Mouse (Mus musculus): Measurements from ENCODE around the gene Il6st. TPM values are rescaled to one million over a fixed set of nuclear protein-coding genes. Genes with fewer than 3 reads are reported as not detected.

Gene Il6st
- polyA plus RNA-seq, 1 experiment from 2014 or later: 15.1 TPM

DNA sequence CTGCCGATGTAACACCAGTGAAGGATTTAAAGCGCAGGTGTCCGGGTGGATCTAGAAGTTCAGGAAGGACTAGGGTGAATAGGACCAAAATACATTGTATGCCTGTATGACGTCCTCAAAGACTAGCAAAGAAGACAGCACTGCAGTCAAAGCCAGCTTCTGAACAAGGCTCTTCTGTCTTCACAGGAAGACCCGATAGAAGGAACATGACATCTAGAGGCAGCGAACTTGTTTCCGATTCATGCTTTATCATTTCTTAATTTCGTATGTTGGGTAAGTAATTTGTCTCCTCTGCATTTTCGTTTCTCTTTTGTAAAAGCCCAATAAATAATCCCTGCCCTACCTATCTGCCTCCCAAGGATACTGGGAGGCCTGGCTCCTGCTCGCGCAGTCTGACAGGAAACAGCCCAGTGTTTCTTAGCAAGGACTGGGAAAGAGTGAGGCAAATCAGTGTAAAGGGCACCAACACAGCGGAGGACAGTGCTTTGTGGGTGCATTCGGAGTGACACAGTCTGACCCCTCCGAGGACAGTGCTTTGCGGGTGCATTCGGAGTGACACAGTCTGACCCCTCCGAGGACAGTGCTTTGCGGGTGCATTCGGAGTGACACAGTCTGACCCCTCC lies 8.6 kb downstream of the Il6st start:
- Histone ChIP-seq H3K4me2 (replicated peaks) (no peak overlapping the region), H3K4me1 (no peaks in the 10 kb centered on the region), H3K9ac (replicated peaks) (no peak overlapping the region), H3K27ac (replicated peaks) (no peak overlapping the region), H3K27me3 (no peaks in the 10 kb centered on the region), H3K9me3 (no peaks in the 10 kb centered on the region), H3K4me3 (no peak overlapping the region), H3K36me3 (peaks cover 8% of the 10 kb centered on the region; the same call in 1 of the 2 replicates)
- WGBS: 90% methylated on average over 19 of the region's 19 CpGs
- ATAC-seq (replicated peaks): no peak

DNA sequence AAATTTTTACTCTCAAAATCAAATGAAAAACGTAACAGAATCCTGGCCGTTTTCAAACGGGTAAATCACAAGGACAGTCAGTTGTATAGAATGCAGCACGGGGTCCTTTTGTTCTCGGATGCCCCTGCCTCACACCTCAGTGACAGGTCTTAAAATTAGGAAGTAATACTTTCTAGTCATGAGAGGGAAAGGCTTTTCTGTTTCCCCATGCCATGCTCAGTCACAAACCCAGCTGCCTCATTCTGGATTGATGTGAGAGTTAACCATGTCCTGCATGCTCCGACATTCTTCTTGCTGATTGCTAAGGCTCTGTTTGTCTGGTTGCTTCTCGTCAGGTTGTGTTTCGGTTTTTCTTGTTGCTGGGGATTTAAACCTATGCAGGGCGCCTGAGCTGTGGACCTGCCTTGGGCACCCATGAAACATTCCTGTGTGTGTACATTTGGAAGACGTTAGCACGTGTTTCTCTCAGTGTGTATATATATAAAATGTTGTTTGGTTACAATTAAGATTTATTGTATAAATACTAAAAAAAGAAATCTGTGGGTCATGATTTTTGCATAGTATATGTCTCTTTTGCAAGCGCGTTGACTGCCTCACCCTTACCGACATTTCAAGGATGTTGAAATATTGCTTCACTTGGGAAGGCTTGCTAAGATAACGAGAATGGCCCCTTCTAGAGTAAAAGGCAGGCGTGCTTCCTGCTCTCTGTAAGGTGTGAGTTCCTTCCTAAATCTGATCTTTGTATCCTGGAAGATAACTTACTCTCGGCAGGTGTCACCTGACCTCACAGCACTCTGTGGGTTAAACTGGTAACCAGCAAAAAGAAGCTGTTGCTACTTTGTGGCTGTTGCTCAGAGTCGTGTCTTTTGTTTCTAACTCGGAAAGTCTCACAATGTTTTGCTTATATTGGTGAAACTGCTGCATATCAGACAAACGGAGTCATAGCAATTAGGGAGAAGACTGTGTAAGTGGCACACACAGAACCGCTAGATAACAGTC lies 10.2 kb downstream of the Il6st start:
- Histone ChIP-seq H3K4me1 (no peaks in the 10 kb centered on the region), H3K9ac (replicated peaks) (no peak overlapping the region), H3K9me3 (no peaks in the 10 kb centered on the region), H3K36me3 (peaks cover 8% of the 10 kb centered on the region; the same call in 1 of the 2 replicates), H3K27me3 (no peaks in the 10 kb centered on the region), H3K27ac (replicated peaks) (no peak overlapping the region), H3K4me2 (replicated peaks) (no peak overlapping the region), H3K4me3 (no peak overlapping the region)
- WGBS: 79% methylated on average over 21 of the region's 21 CpGs
- ATAC-seq (replicated peaks): no peak

DNA sequence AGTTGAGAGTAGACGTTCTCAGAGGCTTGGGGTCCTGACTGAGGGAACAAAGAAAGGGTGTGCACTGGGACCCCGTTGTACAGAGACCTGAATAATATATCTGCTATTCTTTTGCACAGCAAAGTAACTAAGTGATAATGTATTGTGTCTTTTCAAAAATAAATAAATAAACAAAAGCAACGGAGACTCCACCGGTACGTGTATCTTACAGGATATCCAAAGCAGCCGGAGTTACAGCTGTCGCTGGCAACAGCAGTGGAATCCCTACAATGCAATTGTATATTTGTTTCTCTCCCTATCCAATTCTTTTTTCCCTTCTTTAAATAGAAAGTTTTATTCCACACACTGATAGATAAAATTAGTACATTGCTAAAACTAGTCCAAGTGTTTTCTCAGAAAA lies 15.2 kb downstream of the Il6st start:
- no peak overlapping the region for H3K9ac ChIP-seq (replicated peaks)
- no peak for ATAC-seq (replicated peaks)

DNA sequence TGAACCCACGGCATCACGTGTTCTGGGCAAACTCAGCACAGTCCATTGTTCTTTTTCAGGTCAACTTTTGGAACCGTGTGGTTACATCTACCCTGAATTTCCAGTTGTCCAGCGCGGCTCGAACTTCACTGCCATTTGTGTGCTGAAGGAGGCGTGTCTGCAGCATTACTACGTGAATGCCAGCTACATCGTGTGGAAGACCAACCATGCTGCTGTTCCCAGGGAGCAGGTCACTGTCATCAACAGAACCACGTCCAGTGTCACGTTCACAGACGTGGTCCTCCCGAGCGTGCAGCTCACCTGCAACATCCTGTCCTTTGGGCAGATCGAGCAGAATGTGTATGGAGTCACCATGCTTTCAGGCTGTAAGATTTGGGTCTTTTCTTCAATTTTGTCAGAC lies 16.1 kb downstream of the Il6st start:
- H3K27me3 ChIP-seq: no peaks in the 10 kb centered on the region
- no peak for ATAC-seq (replicated peaks)
- H3K4me1 ChIP-seq: no peaks in the 10 kb centered on the region
- no peak overlapping the region for H3K27ac ChIP-seq (replicated peaks)
- H3K36me3 ChIP-seq: peaks cover 19% of the 10 kb centered on the region; the same call in 1 of the 2 replicates
- no peak overlapping the region for H3K9ac ChIP-seq (replicated peaks)
- WGBS: 91% methylated on average over 15 of the region's 15 CpGs
- no peak overlapping the region for H3K4me2 ChIP-seq (replicated peaks)
- no peak overlapping the region for H3K4me3 ChIP-seq
- H3K9me3 ChIP-seq: no peaks in the 10 kb centered on the region

More for the DNA sequence above, 15.2 kb downstream of the Il6st start:
- no peak overlapping the region for H3K4me3 ChIP-seq
- H3K4me2 ChIP-seq (replicated peaks): no peak overlapping the region
- H3K27ac ChIP-seq (replicated peaks): no peak overlapping the region
- no peaks in the 10 kb centered on the region for H3K9me3 ChIP-seq
- no peaks in the 10 kb centered on the region for H3K27me3 ChIP-seq
- H3K4me1 ChIP-seq: no peaks in the 10 kb centered on the region
- H3K36me3 ChIP-seq: peaks cover 19% of the 10 kb centered on the region; the same call in 1 of the 2 replicates
- WGBS: 87% methylated on average over 7 of the region's 7 CpGs

DNA sequence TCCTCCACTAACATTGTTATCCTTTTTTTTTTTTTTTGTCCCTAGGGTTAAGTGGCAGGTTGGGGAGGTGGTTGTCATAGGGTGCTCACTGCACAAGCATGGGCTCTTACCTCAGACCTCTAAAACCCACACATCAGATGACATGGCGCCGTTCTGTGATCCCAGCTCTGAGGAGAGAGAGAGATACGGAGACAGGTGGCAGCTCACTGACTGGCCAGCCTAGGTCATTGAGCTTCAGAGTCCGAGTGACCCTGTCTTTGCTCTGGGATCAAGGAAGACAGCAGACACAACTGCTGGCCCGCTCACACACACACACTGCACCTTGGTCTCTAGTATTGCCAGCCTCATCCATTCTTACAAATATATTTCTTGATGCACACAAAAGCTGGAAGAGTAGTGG lies 18.7 kb downstream of the Il6st start:
- Histone ChIP-seq H3K4me2 (replicated peaks) (no peak overlapping the region), H3K9me3 (no peaks in the 10 kb centered on the region), H3K4me1 (no peaks in the 10 kb centered on the region), H3K4me3 (no peak overlapping the region), H3K9ac (replicated peaks) (no peak overlapping the region), H3K36me3 (peaks cover 22% of the 10 kb centered on the region; the same call in 1 of the 2 replicates), H3K27me3 (no peaks in the 10 kb centered on the region), H3K27ac (replicated peaks) (no peak overlapping the region)
- WGBS: 92% methylated on average over 5 of the region's 5 CpGs
- no peak for ATAC-seq (replicated peaks)

DNA sequence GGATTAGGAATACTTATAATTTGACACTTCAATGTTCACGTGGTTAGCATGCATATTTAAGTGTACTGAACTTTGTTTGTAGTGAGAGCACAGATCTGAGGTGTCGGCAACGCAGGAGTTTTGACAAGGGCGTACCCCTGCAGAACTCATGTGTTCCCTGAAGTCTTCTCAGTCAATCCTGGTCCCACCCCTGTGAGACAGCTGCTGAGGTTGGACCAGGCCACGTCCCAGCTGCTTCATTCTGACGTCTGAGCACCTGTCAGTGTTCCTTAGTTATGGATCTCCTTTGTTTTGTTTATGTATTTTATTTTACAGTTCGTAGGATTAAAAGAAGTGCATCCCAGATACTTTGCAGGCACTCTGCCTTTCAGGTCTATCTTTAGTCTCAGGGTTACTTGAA lies 19.1 kb downstream of the Il6st start:
- H3K4me3 ChIP-seq: no peak overlapping the region
- no peaks in the 10 kb centered on the region for H3K9me3 ChIP-seq
- no peak overlapping the region for H3K27ac ChIP-seq (replicated peaks)
- H3K4me1 ChIP-seq: no peaks in the 10 kb centered on the region
- H3K4me2 ChIP-seq (replicated peaks): no peak overlapping the region
- no peak for ATAC-seq (replicated peaks)
- peaks cover 22% of the 10 kb centered on the region; the same call in 1 of the 2 replicates for H3K36me3 ChIP-seq
- 87% methylated on average over 7 of the region's 7 CpGs for WGBS
- H3K27me3 ChIP-seq: no peaks in the 10 kb centered on the region
- H3K9ac ChIP-seq (replicated peaks): no peak overlapping the region

DNA sequence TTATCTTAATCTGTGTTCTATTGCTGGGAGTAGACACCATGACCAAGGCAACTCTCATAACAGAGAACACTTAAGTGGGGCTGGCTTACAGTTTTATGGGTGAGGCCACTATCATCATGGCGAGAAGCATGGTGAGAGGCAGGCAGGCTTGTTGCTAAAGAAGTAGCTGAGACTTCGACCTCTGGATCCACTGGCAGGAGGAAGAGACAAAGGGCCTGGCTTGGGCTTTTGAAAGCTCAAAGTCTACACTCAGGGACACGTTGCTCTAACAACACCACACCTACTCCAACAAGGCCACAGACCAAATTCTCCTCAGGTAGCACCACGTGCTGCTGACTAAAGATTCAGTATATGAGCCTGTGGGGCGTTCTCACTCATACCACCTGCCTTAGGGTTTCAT lies 22.4 kb downstream of the Il6st start:
- H3K4me2 ChIP-seq (replicated peaks): no peak overlapping the region
- no peak overlapping the region for H3K9ac ChIP-seq (replicated peaks)
- 96% methylated on average over 5 of the region's 5 CpGs for WGBS
- no peaks in the 10 kb centered on the region for H3K27me3 ChIP-seq
- H3K27ac ChIP-seq (replicated peaks): no peak overlapping the region
- H3K36me3 ChIP-seq: peaks cover 18% of the 10 kb centered on the region; the same call in 1 of the 2 replicates
- no peak for ATAC-seq (replicated peaks)
- no peak overlapping the region for H3K4me3 ChIP-seq
- H3K9me3 ChIP-seq: no peaks in the 10 kb centered on the region
- H3K4me1 ChIP-seq: no peaks in the 10 kb centered on the region

DNA sequence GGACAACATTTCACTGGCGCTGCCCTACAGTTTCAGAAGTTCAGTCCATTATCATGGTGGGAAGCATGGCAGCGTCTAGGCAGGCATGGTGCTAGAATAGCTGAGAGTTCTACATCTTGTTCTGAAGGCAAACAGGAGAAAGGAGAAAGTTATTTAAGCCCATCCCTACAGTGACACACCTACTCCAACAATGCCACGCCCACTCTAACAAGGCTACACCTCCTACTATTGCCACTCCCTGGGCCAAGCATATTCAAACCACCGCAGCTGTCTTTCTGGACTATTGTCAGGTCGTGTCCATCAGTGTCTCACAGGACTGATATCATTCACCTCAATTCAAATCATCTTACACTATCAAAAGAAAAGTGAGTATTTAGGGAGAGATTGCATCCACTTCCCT lies 22.8 kb downstream of the Il6st start:
- no peak overlapping the region for H3K4me3 ChIP-seq
- no peak for ATAC-seq (replicated peaks)
- H3K27ac ChIP-seq (replicated peaks): no peak overlapping the region
- no peaks in the 10 kb centered on the region for H3K9me3 ChIP-seq
- H3K4me2 ChIP-seq (replicated peaks): no peak overlapping the region
- 94% methylated on average over 5 of the region's 5 CpGs for WGBS
- no peak overlapping the region for H3K9ac ChIP-seq (replicated peaks)
- H3K4me1 ChIP-seq: no peaks in the 10 kb centered on the region
- no peaks in the 10 kb centered on the region for H3K27me3 ChIP-seq
- peaks cover 15% of the 10 kb centered on the region; the same call in 1 of the 2 replicates for H3K36me3 ChIP-seq

DNA sequence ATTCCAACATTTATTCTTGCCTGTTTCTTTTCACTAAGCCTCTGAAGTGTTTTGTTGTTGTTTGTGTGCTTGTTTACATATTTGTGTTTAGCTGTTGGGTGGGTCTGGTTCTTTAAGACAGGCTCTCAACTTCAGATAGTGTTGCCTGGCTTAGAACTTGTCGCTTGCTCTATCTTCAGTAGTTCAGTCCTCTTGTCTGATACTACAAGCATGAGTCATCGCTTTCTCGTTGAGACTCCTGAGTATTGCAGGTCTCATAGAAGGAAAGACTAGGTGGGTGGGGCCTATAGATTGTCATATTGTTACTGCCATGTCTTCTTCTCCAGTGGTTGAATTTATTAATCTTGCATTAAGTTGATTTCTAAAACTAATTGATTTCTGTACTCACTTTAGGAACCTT lies 26.2 kb downstream of the Il6st start:
- peaks cover 11% of the 10 kb centered on the region; the same call in 1 of the 2 replicates for H3K36me3 ChIP-seq
- no peaks in the 10 kb centered on the region for H3K27me3 ChIP-seq
- H3K27ac ChIP-seq (replicated peaks): no peak overlapping the region
- H3K4me2 ChIP-seq (replicated peaks): no peak overlapping the region
- H3K9ac ChIP-seq (replicated peaks): no peak overlapping the region
- ATAC-seq (replicated peaks): no peak
- H3K4me1 ChIP-seq: no peaks in the 10 kb centered on the region
- H3K4me3 ChIP-seq: no peak overlapping the region
- WGBS: over 99% methylated on average over 3 of the region's 3 CpGs
- no peaks in the 10 kb centered on the region for H3K9me3 ChIP-seq

DNA sequence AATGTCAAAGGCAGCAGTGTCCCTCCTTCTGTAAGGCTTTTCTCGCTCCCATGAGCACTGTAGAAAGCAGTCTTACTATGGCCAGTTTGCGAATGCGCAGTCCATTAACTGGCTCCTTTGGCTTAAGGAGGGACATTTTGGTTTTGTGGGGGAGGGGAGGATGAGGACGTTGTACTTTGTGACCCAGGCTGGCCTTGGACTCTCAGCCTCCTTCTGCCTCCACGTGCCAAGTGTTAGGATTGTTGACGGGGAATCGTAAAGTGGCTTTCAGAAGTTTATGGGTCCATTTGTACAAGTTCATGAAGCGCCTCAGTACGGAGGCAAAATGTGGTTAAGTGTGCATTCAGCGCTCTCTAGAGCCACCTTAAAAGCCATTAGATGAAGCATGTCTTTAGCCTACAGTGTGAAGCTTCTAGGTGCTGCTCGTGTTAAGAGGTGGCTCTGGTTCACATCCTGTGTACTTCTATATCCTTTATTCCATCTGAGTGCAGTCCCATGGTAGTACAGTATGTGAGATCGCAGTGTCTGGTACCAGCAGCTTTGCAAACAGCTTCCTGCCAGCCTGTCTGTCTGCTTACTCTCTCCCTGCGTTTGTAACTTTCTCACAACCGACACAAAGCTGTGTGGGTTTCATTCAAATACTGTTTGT lies 27.9 kb downstream of the Il6st start:
- 93% methylated on average over 14 of the region's 14 CpGs for WGBS
- Histone ChIP-seq H3K9me3 (no peaks in the 10 kb centered on the region), H3K27me3 (no peaks in the 10 kb centered on the region), H3K36me3 (no peaks in the 10 kb centered on the region), H3K27ac (replicated peaks) (no peak overlapping the region), H3K4me2 (replicated peaks) (no peak overlapping the region), H3K4me3 (no peak overlapping the region), H3K4me1 (no peaks in the 10 kb centered on the region), H3K9ac (replicated peaks) (no peak overlapping the region)
- ATAC-seq (replicated peaks): no peak

DNA sequence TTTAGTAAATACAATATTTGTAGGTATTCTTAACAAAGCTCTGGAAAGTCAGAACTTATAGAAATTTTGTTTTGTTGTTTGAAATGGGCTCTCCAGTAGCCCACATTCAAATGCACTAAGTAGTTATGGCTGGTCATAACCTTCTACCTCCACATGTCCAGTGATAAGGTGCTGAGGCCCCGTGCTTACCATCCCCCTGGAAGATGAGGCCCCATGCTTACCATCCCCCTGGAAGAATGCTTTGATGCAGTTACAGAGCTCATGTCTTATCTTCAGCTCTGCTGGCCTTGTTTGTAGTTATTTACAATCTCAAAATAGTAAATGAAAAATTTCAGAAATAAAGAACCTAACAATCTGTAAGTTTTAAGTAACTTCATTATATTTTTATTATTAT lies 28.4 kb downstream of the Il6st start:
- 89% methylated on average over 1 of the region's 1 CpGs for WGBS
- ATAC-seq (replicated peaks): no peak
- Histone ChIP-seq H3K36me3 (0 out of 2 replicates have a peak, but pooled peaks cover 2% of the 10 kb centered on the region), H3K4me3 (no peak overlapping the region), H3K4me1 (no peaks in the 10 kb centered on the region), H3K9ac (replicated peaks) (no peak overlapping the region), H3K27ac (replicated peaks) (no peak overlapping the region), H3K4me2 (replicated peaks) (no peak overlapping the region), H3K9me3 (no peaks in the 10 kb centered on the region), H3K27me3 (no peaks in the 10 kb centered on the region)

DNA sequence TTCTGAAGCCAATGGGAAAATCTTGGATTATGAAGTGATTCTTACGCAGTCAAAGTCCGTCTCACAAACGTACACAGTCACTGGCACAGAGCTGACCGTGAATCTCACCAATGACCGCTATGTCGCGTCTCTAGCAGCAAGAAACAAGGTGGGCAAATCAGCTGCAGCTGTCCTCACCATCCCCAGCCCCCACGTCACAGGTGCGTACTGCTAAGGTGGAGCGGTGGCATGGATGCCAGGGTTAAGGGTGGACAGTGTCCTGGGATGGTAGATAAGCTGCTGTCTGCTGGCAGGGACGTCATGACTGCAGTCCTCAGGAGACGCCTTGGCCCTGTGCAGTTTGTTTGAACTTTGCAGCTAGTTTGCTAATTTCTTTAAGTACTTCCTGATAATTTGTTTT lies 30.7 kb downstream of the Il6st start:
- WGBS: 96% methylated on average over 12 of the region's 12 CpGs
- no peak overlapping the region for H3K4me3 ChIP-seq
- H3K9ac ChIP-seq (replicated peaks): no peak overlapping the region
- no peaks in the 10 kb centered on the region for H3K27me3 ChIP-seq
- no peak for ATAC-seq (replicated peaks)
- H3K9me3 ChIP-seq: no peaks in the 10 kb centered on the region
- H3K27ac ChIP-seq (replicated peaks): no peak overlapping the region
- H3K36me3 ChIP-seq: peaks cover 10% of the 10 kb centered on the region; the same call in 1 of the 2 replicates
- H3K4me2 ChIP-seq (replicated peaks): no peak overlapping the region
- H3K4me1 ChIP-seq: no peaks in the 10 kb centered on the region

All from forebrain, embryonic 15.5 days (tissue).